Mouse (Mus musculus): Measurements from ENCODE around the gene Crls1. TPM values are rescaled to one million over a fixed set of nuclear protein-coding genes. Genes with fewer than 3 reads are reported as not detected.

Crls1 gene
- polyA plus RNA-seq, 1 experiment from 2014 or later: 6.5 TPM

- ATAC-seq: no peak
- no peak overlapping the region for H3K27ac ChIP-seq (ENCODE audit: low read length)
- H3K27me3 ChIP-seq (ENCODE audit: control insufficient read depth, insufficient read depth, low read depth, low read length): peaks cover 28% of the 10 kb centered on the region
- peaks cover 6% of the 10 kb centered on the region; the same call in 1 of the 2 replicates for H3K4me1 ChIP-seq (ENCODE audit: control insufficient read depth, insufficient read depth, low read length)
- WGBS: 65% methylated on average over 1 of the region's 1 CpGs
- no peaks in the 10 kb centered on the region for H3K36me3 ChIP-seq (ENCODE audit: control insufficient read depth, insufficient read depth, low read length)
- H3K9me3 ChIP-seq (replicated peaks; ENCODE audit: control insufficient read depth, low read length, poor library complexity, severe bottlenecking): no peaks in the 10 kb centered on the region
- H3K9ac ChIP-seq (ENCODE audit: low read depth, low read length): no peak overlapping the region
- no peak overlapping the region for H3K4me3 ChIP-seq (ENCODE audit: low read depth, low read length)
- no peak overlapping the region for H3K4me2 ChIP-seq (ENCODE audit: low read length)
These were observed 30.5 kb downstream of the Crls1 start for GRCm38 (mm10) chr2:132876991-132877390.

- peaks cover 6% of the 10 kb centered on the region; the same call in 1 of the 2 replicates for H3K4me1 ChIP-seq (ENCODE audit: control insufficient read depth, insufficient read depth, low read length)
- peak overlapping the region; percentile 68 for H3K9ac ChIP-seq (ENCODE audit: low read depth, low read length)
- ATAC-seq: peak; percentile 89
These were observed 33.0 kb downstream of the Crls1 start for GRCm38 (mm10) chr2:132879261-132880044.

GRCm38 (mm10) chr2:132880844-132881645, 34.6 kb downstream of the Crls1 start, which contains the start of gene Lrrn4:
Gene Lrrn4 (minus strand): TSS chr2:132880891.
- Histone ChIP-seq H3K4me1 (ENCODE audit: control insufficient read depth, insufficient read depth, low read length) (peaks cover 6% of the 10 kb centered on the region; the same call in 1 of the 2 replicates), H3K27ac (ENCODE audit: low read length) (no peak within 1 kb of the TSS), H3K36me3 (ENCODE audit: control insufficient read depth, insufficient read depth, low read length) (no peaks in the 10 kb centered on the region), H3K9me3 (replicated peaks; ENCODE audit: control insufficient read depth, low read length, poor library complexity, severe bottlenecking) (no peaks in the 10 kb centered on the region), H3K4me3 (ENCODE audit: low read depth, low read length) (peak within 1 kb of the TSS; percentile 46), H3K9ac (ENCODE audit: low read depth, low read length) (peak within 1 kb of the TSS; percentile 68), H3K27me3 (ENCODE audit: control insufficient read depth, insufficient read depth, low read depth, low read length) (peaks cover 28% of the 10 kb centered on the region), H3K4me2 (ENCODE audit: low read length) (peak within 1 kb of the TSS; percentile 58)
- ATAC-seq: no peak
- WGBS: 4% methylated on average over 12 of the region's 12 CpGs

More at GRCm38 (mm10) chr2:132879261-132880044, 33.0 kb downstream of the Crls1 start:
- H3K9me3 ChIP-seq (replicated peaks; ENCODE audit: control insufficient read depth, low read length, poor library complexity, severe bottlenecking): no peaks in the 10 kb centered on the region
- H3K4me3 ChIP-seq (ENCODE audit: low read depth, low read length): peak overlapping the region; percentile 46
- no peaks in the 10 kb centered on the region for H3K36me3 ChIP-seq (ENCODE audit: control insufficient read depth, insufficient read depth, low read length)
- WGBS: under 1% methylated on average over 58 of the region's 58 CpGs
- H3K4me2 ChIP-seq (ENCODE audit: low read length): peak overlapping the region; percentile 58
- no peak overlapping the region for H3K27ac ChIP-seq (ENCODE audit: low read length)
- H3K27me3 ChIP-seq (ENCODE audit: control insufficient read depth, insufficient read depth, low read depth, low read length): peaks cover 28% of the 10 kb centered on the region

GRCm38 (mm10) chr2:132884303-132884967, 38.0 kb downstream of the Crls1 start:
- ATAC-seq: no peak
- WGBS: 84% methylated on average over 8 of the region's 8 CpGs

GRCm38 (mm10) chr2:132885312-132885711, 38.8 kb downstream of the Crls1 start:
- ATAC-seq: no peak
- Histone ChIP-seq H3K9me3 (replicated peaks; ENCODE audit: control insufficient read depth, low read length, poor library complexity, severe bottlenecking) (no peaks in the 10 kb centered on the region), H3K4me1 (ENCODE audit: control insufficient read depth, insufficient read depth, low read length) (0 out of 2 replicates have a peak, but pooled peaks cover 2% of the 10 kb centered on the region), H3K9ac (ENCODE audit: low read depth, low read length) (no peak overlapping the region), H3K4me2 (ENCODE audit: low read length) (no peak overlapping the region), H3K36me3 (ENCODE audit: control insufficient read depth, insufficient read depth, low read length) (no peaks in the 10 kb centered on the region), H3K27me3 (ENCODE audit: control insufficient read depth, insufficient read depth, low read depth, low read length) (peaks cover 14% of the 10 kb centered on the region), H3K27ac (ENCODE audit: low read length) (no peak overlapping the region), H3K4me3 (ENCODE audit: low read depth, low read length) (no peak overlapping the region)
- WGBS: 93% methylated on average over 7 of the region's 7 CpGs

More at GRCm38 (mm10) chr2:132884303-132884967, 38.0 kb downstream of the Crls1 start:
- H3K9ac ChIP-seq (ENCODE audit: low read depth, low read length): no peak overlapping the region
- peaks cover 15% of the 10 kb centered on the region for H3K27me3 ChIP-seq (ENCODE audit: control insufficient read depth, insufficient read depth, low read depth, low read length)
- H3K9me3 ChIP-seq (replicated peaks; ENCODE audit: control insufficient read depth, low read length, poor library complexity, severe bottlenecking): no peaks in the 10 kb centered on the region
- no peak overlapping the region for H3K4me3 ChIP-seq (ENCODE audit: low read depth, low read length)
- H3K4me1 ChIP-seq (ENCODE audit: control insufficient read depth, insufficient read depth, low read length): peaks cover 6% of the 10 kb centered on the region; the same call in 1 of the 2 replicates
- no peaks in the 10 kb centered on the region for H3K36me3 ChIP-seq (ENCODE audit: control insufficient read depth, insufficient read depth, low read length)
- no peak overlapping the region for H3K27ac ChIP-seq (ENCODE audit: low read length)
- H3K4me2 ChIP-seq (ENCODE audit: low read length): no peak overlapping the region

GRCm38 (mm10) chr2:132893826-132894225, 47.4 kb downstream of the Crls1 start:
- Histone ChIP-seq H3K4me1 (ENCODE audit: control insufficient read depth, insufficient read depth, low read length) (no peaks in the 10 kb centered on the region), H3K4me2 (ENCODE audit: low read length) (no peak overlapping the region), H3K9ac (ENCODE audit: low read depth, low read length) (no peak overlapping the region), H3K36me3 (ENCODE audit: control insufficient read depth, insufficient read depth, low read length) (no peaks in the 10 kb centered on the region), H3K4me3 (ENCODE audit: low read depth, low read length) (no peak overlapping the region), H3K27me3 (ENCODE audit: control insufficient read depth, insufficient read depth, low read depth, low read length) (no peaks in the 10 kb centered on the region), H3K27ac (ENCODE audit: low read length) (no peak overlapping the region), H3K9me3 (replicated peaks; ENCODE audit: control insufficient read depth, low read length, poor library complexity, severe bottlenecking) (no peaks in the 10 kb centered on the region)
- ATAC-seq: no peak
- 89% methylated on average over 5 of the region's 5 CpGs for WGBS

- 74% methylated on average over 1 of the region's 1 CpGs for WGBS
- H3K4me3 ChIP-seq (ENCODE audit: low read depth, low read length): no peak overlapping the region
These were observed 51.7 kb downstream of the Crls1 start for GRCm38 (mm10) chr2:132898211-132898610.

GRCm38 (mm10) chr2:132900596-132900995, 54.1 kb downstream of the Crls1 start:
- H3K4me2 ChIP-seq (ENCODE audit: low read length): no peak overlapping the region
- no peaks in the 10 kb centered on the region for H3K36me3 ChIP-seq (ENCODE audit: control insufficient read depth, insufficient read depth, low read length)
- no peak for ATAC-seq
- no peak overlapping the region for H3K4me3 ChIP-seq (ENCODE audit: low read depth, low read length)
- H3K27ac ChIP-seq (ENCODE audit: low read length): no peak overlapping the region
- no peaks in the 10 kb centered on the region for H3K9me3 ChIP-seq (replicated peaks; ENCODE audit: control insufficient read depth, low read length, poor library complexity, severe bottlenecking)
- H3K27me3 ChIP-seq (ENCODE audit: control insufficient read depth, insufficient read depth, low read depth, low read length): no peaks in the 10 kb centered on the region
- H3K9ac ChIP-seq (ENCODE audit: low read depth, low read length): no peak overlapping the region
- no peaks in the 10 kb centered on the region for H3K4me1 ChIP-seq (ENCODE audit: control insufficient read depth, insufficient read depth, low read length)
- WGBS: 86% methylated on average over 1 of the region's 1 CpGs

More at GRCm38 (mm10) chr2:132898211-132898610, 51.7 kb downstream of the Crls1 start:
- Histone ChIP-seq H3K36me3 (ENCODE audit: control insufficient read depth, insufficient read depth, low read length) (no peaks in the 10 kb centered on the region), H3K9ac (ENCODE audit: low read depth, low read length) (no peak overlapping the region), H3K4me1 (ENCODE audit: control insufficient read depth, insufficient read depth, low read length) (no peaks in the 10 kb centered on the region), H3K9me3 (replicated peaks; ENCODE audit: control insufficient read depth, low read length, poor library complexity, severe bottlenecking) (no peaks in the 10 kb centered on the region), H3K27ac (ENCODE audit: low read length) (no peak overlapping the region), H3K4me2 (ENCODE audit: low read length) (no peak overlapping the region), H3K27me3 (ENCODE audit: control insufficient read depth, insufficient read depth, low read depth, low read length) (no peaks in the 10 kb centered on the region)
- ATAC-seq: no peak

Data from midbrain, embryonic 16.5 days (tissue).